Mouse (Mus musculus): ENCODE measurements around the gene 1700003F12Rik.

- TF ChIP-seq HCFC1 (IDR thresholded peaks at IDR 0.05; ENCODE audit: borderline replicate concordance, insufficient read depth, low read length) (no peak), MAFK (IDR thresholded peaks at IDR 0.05; ENCODE audit: insufficient read depth, low read depth, low read length) (no peak), ZC3H11A (IDR thresholded peaks at IDR 0.05; ENCODE audit: borderline replicate concordance, low read depth, low read length) (no peak), ZNF384 (IDR thresholded peaks at IDR 0.05; ENCODE audit: low read depth, low read length) (no peak), CHD2 (IDR thresholded peaks at IDR 0.05; ENCODE audit: low read depth, low read length) (no peak)
These were observed 30.8 kb downstream of the 1700003F12Rik start for GRCm38 (mm10) chr2:154577744-154578067.
